Mouse (Mus musculus) embryonic fibroblast, embryonic 13.5 days (primary cell): Measurements from ENCODE around the gene Nrg4. TPM values are rescaled to one million over a fixed set of nuclear protein-coding genes. Genes with fewer than 3 reads are reported as not detected.
A peak's percentile ranks its signal among the peaks of the same experiment; 100 is the strongest.

ENCODE experiments used
- H3K27ac ChIP-seq: 2 replicates; pipeline ENCODE4 v1.5.1; 2012; ENCODE audit warnings: low read length, control low read depth, inconsistent platforms; ENCODE audit not compliant: insufficient read depth
- H3K4me1 ChIP-seq: 2 replicates; pipeline ENCODE4 v1.6.1; 2011; ENCODE audit warnings: low read length; ENCODE audit not compliant: control insufficient read depth, insufficient read depth
- H3K4me3 ChIP-seq: 2 replicates; pipeline ENCODE4 v1.5.1; 2011; ENCODE audit warnings: mild to moderate bottlenecking, control low read depth, low read length; ENCODE audit not compliant: insufficient read depth
- CTCF ChIP-seq: IDR thresholded peaks from 2 replicates; pipeline ENCODE4 v1.5.1; 2011; ENCODE audit warnings: mild to moderate bottlenecking, control low read depth, low read length, moderate library complexity, borderline replicate concordance; ENCODE audit not compliant: insufficient read depth
- POLR2A ChIP-seq: IDR thresholded peaks from 2 replicates; pipeline ENCODE4 v1.6.1; 2011; ENCODE audit warnings: low read depth, mild to moderate bottlenecking, control low read depth, low read length, moderate library complexity
- polyA plus RNA-seq: library from polyadenylated mRNA; stranded (reverse); fragments of >200 nt; gene quantifications from 2 replicates; pipeline ENCODE4 v1.2.4, GENCODE M21; 2011; ENCODE audit warnings: low read depth; ENCODE audit not compliant: missing spikeins, insufficient read length

The Nrg4 gene
- polyA plus RNA-seq, 1 experiment, result not detected

GRCm38 (mm10) chr9:55226251-55226650, 100.4 kb downstream of the Nrg4 start:
- no peak overlapping the region for H3K4me3 ChIP-seq
- H3K27ac ChIP-seq, result no peak overlapping the region
- H3K4me1 ChIP-seq, result no peaks in the 10 kb centered on the region
- TF ChIP-seq POLR2A, result no peak
- no peak for TF ChIP-seq CTCF

- Histone ChIP-seq H3K4me3 (no peak overlapping the region), H3K27ac (no peak overlapping the region), H3K4me1 (no peaks in the 10 kb centered on the region)
- TF ChIP-seq CTCF (no peak), POLR2A (no peak)
These were observed 101.4 kb downstream of the Nrg4 start for GRCm38 (mm10) chr9:55225165-55225737.

GRCm38 (mm10) chr9:55217381-55217780, 109.3 kb downstream of the Nrg4 start:
- TF ChIP-seq CTCF, result no peak
- no peak for TF ChIP-seq POLR2A
- Histone ChIP-seq H3K27ac (no peak overlapping the region), H3K4me1 (no peaks in the 10 kb centered on the region), H3K4me3 (no peak overlapping the region)

GRCm38 (mm10) chr9:55216078-55216477, 110.6 kb downstream of the Nrg4 start:
- no peak for TF ChIP-seq CTCF
- no peak for TF ChIP-seq POLR2A
- Histone ChIP-seq H3K4me1 (no peaks in the 10 kb centered on the region), H3K27ac (no peak overlapping the region), H3K4me3 (no peak overlapping the region)

DNA sequence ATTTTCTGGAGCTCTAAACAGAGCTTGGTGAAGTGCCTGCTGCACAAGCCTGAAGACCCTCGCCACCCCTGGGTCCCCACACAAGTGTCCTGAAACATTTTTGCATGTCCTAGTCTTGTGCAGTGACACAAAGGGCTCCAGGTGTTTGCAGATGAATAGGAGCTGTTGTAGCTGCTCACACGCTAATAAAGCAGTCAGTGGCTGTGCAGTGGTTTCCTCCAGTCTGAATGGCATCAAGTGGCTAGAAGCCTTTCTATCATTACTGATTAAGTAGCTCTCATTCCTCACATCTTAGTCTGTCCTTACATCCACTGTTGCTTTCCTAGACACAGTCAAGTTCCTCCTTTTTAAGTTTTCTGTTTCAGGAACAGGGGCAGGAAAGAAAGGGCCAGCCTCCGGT, 111.0 kb downstream of the Nrg4 start:
- Histone ChIP-seq H3K4me1 (no peaks in the 10 kb centered on the region), H3K4me3 (no peak overlapping the region), H3K27ac (no peak overlapping the region)
- TF ChIP-seq POLR2A (no peak), CTCF (no peak)

- Histone ChIP-seq H3K4me1 (peaks cover 1% of the 10 kb centered on the region; the same call in 1 of the 2 replicates), H3K4me3 (no peak overlapping the region), H3K27ac (no peak overlapping the region)
- TF ChIP-seq CTCF (no peak), POLR2A (no peak)
These were observed 111.6 kb downstream of the Nrg4 start for GRCm38 (mm10) chr9:55215056-55215455.

DNA sequence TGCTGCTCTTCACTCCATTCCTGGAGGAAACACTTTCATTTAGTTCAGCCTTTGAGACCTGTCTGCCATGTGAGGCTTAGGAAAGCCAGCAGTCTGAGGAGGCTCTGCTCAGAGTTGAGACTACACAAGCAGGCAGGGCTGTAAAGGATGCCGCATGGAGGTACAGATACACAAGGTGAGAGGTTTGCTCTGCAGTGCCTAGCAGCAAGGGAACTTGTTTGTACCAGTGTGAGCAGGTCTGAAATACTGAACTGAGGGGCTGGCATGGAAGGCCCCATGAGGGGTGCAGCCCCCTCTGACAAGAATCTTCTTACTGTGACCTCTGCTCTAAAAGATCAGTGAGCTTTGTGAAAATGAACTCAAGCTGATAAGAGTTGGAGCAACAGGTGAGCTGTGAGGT, 113.2 kb downstream of the Nrg4 start:
- Histone ChIP-seq H3K27ac (no peak overlapping the region), H3K4me3 (no peak overlapping the region), H3K4me1 (peaks cover 3% of the 10 kb centered on the region; the same call in 1 of the 2 replicates)
- no peak for TF ChIP-seq CTCF
- no peak for TF ChIP-seq POLR2A

GRCm38 (mm10) chr9:55211611-55212010, 115.0 kb downstream of the Nrg4 start:
- no peak for TF ChIP-seq CTCF
- TF ChIP-seq POLR2A, result no peak
- no peak overlapping the region for H3K4me3 ChIP-seq
- peaks cover 3% of the 10 kb centered on the region for H3K4me1 ChIP-seq
- H3K27ac ChIP-seq, result no peak overlapping the region

DNA sequence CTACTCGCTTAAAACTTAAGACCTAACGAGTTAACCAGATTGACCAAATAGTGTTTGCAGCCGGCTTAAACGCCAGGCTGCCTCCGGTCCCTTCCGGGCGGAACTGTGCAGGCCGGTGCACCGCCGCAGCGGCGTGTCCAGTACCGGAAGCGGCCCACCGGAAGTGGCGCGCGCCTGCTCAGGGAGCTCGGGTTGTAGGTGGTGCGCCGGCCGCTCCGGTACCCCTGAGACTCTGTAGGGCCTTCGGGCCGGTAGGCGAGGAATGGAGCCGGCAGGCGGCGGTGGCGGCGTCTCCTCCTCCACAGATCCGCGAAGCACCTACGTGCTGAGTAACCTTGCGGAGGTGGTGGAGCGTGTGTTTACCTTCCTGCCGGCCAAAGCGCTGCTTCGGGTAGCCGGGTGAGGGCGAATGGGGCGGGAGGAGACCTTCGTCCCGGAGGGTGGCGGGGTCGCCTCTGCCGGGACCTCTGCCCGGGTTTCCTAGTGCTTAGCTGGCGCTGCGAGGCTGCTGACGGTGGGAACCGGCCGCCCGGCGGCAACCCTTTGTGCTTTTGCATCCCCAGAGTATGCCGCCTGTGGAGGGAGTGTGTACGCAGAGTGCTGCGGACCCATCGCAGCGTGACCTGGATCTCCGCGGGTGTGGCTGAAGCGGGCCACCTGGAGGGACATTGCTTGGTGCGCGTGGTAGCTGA, 117.7 kb downstream of the Nrg4 start, which contains the start of gene Fbxo22:
TSS of gene Fbxo22 (plus strand) at position 136 of the 692 bp plus-strand sequence.
- Histone ChIP-seq H3K4me3 (peak within 1 kb of the TSS; percentile 92), H3K27ac (peak within 1 kb of the TSS; percentile 68; the same call in 1 of the 2 replicates), H3K4me1 (peaks cover 5% of the 10 kb centered on the region)
- TF ChIP-seq POLR2A (peak; percentile 80), CTCF (no peak)

- H3K4me1 ChIP-seq, result peaks cover 5% of the 10 kb centered on the region
- peak overlapping the region; percentile 92 for H3K4me3 ChIP-seq
- peak overlapping the region; percentile 43; the same call in 1 of the 2 replicates for H3K27ac ChIP-seq
- TF ChIP-seq POLR2A, result no peak
- no peak for TF ChIP-seq CTCF
These were observed 118.2 kb downstream of the Nrg4 start for GRCm38 (mm10) chr9:55208458-55208789.

- H3K27ac ChIP-seq, result no peak overlapping the region
- H3K4me1 ChIP-seq, result no peaks in the 10 kb centered on the region
- no peak overlapping the region for H3K4me3 ChIP-seq
- no peak for TF ChIP-seq POLR2A
- TF ChIP-seq CTCF, result no peak
These were observed 127.3 kb downstream of the Nrg4 start for GRCm38 (mm10) chr9:55199348-55199747.
